Mouse (Mus musculus) heart, adult 2 months (tissue): ENCODE data around the gene Smpd2.

Experiments
- EP300 ChIP-seq: fragments of 200-500 bp; IDR thresholded peaks from 2 replicates; pipeline ENCODE4 v1.6.1; 2011; ENCODE audit warnings: low read depth, low read length, control low read depth; ENCODE audit not compliant: insufficient read depth
- POLR2A ChIP-seq: fragments of 200-500 bp; IDR thresholded peaks from 2 replicates; pipeline ENCODE4 v1.6.1; 2011; ENCODE audit warnings: mild to moderate bottlenecking, low read depth, low read length, control low read depth; ENCODE audit not compliant: insufficient read depth

DNA sequence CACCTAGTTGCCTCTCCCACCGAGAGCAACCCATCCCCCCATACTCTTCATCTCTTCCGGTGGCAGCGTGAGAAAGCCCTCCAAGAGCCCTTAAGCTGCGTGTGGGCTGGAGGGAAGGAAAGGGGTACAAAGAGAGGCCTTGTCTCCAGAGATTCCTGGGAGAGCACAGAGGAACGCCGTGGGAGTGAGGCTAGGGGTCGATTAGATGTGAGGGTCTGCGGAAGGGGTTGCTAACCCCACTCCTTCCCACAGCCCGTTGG is 13.2 kb downstream of the Smpd2 start:
- TF ChIP-seq POLR2A (no peak), EP300 (no peak)
